Mouse (Mus musculus): Measurements from ENCODE around the gene Traf2.
A peak's percentile ranks its signal among the peaks of the same experiment; 100 is the strongest.

Traf2 gene

DNA sequence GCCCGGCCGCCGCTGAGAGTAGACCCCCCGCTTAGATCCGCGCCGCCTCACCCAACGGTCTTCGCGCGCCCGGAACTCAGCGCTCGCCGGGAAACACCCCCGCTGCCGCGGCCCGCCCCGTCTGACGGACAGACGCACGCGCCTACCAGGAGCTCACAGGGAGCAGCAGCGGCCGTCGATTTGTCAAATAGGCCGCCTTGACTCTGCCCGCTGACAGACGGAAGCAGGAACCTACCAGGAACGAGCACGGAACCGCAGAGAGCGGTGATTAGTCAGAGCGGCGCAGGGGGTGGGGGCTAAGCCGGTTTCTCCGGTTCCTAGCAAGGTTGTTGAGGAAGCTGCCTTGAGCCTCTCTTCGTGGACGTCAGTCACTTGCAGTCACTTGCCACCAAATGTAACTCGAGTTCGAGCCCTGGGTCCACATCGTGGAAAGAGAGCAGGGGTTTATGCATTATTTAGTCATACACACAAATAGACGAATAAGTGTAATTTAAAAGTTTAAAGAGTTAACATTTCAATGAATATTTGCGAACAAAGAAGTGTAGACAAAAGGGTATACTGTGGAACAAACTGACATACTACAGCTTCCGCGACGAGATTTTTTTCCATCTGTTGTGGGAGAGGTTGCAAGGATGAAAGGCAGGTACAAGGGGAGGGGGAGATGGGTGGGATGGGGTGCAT lies at the start of gene Traf2:
Traf2 (minus strand) TSS at position 130 of the 681 bp plus-strand sequence.
- peak; percentile 96 for DNase-seq (ENCODE audit: low read depth, low spot score)

DNA sequence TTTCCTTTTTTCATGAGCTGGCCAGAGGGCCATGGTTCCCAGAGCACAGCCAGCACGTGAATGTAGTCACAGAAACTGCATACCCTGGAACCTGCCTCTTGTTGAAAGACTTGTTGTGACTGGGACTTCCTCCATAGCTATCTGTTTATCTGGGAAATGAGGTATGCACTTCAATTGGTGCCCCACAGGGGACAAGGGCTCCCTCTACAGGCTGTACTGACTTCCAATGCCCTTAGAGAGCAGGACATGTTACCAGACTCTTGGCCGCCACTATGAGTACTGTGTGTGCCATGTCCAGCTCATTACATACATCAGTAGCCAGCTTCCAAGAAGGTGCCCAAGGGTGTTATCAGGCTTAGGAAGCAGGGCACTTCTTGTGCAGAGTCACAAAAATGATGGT lies 45.1 kb upstream of the Traf2 start:
- no peak for DNase-seq (ENCODE audit: low read depth, low spot score)

DNA sequence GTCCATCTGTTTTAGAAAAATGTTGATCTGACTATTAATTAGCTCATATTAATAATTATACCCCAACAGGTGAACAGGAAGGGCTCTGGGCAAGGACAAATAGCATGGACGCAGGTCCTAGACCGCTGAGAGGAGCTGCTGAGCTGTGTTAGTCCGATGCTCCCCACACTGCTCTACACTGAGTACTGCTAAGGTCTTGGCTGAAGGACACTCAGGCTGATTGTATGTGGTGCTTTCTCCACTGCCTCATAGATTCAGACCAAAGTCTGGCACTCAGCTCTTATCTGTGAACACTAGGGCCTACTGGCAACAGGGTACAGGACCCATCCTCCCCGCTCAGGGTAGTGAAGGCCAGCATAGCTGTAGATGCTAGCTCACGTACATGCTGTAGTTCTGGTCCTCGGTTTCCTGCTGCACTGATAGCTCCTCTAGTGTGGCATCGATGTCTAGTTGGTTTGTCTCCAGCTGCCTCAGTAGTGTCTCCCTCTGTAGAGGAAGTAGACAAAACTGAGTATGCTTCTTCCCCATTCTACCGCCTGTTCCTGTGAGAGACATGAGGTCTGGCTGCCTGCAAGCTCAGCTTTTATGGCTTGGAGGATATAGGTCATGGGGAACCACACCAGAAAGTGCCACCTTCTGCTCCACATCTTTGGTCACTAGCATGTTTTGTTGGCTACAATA lies 41.6 kb upstream of the Traf2 start:
- no peak for DNase-seq (ENCODE audit: low read depth, low spot score)

DNA sequence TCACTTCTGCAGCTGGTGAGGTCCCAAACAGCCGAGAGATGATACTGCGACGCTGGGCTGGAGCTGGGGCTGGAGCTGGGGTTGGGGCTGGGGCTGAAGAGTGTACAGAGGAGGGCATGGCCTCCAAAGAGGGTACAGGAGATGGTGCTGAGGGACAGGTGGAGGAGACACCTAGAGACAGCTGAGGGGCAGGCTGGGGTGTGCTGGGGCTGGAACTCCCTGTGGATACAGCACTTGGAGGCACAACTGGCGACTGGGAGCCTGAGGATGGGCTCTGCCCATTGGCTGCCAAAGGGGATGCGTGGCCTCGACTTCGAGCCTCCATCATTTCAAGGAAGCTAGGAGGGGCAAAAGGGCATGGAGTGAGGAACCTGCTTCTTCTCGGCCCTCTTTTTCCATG lies 40.5 kb upstream of the Traf2 start:
- no peak for DNase-seq (ENCODE audit: low read depth, low spot score)

DNA sequence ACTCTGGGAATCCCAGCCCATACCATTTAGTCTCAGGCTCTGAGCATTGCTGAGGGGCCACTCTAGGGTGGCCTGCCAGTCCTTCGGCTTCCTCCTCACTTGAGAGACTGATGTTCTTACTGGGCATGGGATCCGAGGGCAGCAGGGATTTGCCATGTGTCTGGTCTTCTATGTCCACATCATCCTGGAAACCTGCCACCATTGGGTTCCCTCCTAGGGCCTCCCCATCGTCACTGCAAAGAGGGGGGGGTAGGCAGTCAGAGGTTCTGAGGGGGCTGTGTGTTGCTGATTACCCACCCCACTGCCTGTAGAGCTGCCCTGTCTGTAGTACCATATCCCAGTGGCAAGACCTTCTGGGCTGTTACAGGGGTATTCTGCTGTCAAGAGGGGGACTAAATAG lies 38.9 kb upstream of the Traf2 start:
- no peak for DNase-seq (ENCODE audit: low read depth, low spot score)

DNA sequence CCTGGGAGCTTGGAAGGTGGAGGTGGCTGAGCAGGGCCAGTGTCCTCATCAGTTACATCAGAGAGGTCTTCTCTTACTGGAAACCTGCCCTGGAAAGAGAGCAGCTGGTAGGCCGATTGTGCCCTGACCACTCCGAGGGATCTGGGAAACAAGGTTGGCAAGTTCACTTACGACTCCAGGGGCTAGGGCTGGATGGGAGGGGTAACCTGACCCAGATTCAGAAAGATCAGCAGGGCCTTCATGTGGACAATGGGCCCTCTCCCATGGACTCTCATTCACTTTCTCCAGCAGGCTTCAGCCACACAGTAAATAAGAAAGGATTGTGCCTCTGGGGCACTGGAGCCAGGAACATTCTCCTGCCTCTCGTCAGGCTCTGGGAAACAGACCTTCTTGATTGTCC lies 38.1 kb upstream of the Traf2 start:
- no peak for DNase-seq (ENCODE audit: low read depth, low spot score)

DNA sequence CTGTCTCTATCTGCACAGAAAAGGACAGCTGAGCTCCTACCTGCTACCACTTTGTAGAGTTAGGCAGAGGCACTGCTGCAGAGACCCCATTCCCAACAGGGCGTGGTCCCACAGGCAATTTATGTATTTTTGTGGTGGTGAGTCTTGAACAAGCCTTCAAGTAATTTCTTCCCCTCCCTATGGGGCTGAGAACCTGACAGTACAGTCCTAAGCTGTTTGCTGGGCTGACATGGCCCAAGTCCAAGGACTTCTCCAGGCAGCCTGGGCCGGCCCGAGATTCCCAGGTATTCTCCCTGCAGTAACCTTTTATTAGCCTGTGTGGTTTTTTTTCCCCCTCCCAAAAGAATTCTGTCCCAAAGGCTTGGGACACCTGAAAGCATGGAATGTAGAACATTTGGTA lies 37.4 kb upstream of the Traf2 start:
- no peak for DNase-seq (ENCODE audit: low read depth, low spot score)

DNA sequence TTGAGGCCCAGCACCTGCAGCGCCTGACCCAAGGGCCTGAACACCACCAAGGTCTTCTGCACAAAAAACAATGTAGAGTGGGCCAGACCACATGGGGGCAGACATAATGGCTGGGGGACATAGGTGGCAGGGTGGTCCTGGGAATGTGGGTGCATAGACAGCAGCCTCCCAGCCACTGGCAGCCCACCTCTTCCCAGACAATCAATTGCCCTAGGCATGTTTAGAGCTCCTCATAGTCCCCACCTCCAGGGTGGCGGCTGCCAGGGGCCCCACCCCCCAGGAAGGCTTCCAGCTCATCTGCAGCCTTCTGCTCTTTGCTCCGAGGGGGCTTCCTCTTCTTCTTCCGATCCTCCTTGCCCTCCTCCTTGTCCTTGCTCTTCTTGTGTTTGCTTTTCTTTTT lies 36.8 kb upstream of the Traf2 start:
- DNase-seq (ENCODE audit: low read depth, low spot score): no peak

DNA sequence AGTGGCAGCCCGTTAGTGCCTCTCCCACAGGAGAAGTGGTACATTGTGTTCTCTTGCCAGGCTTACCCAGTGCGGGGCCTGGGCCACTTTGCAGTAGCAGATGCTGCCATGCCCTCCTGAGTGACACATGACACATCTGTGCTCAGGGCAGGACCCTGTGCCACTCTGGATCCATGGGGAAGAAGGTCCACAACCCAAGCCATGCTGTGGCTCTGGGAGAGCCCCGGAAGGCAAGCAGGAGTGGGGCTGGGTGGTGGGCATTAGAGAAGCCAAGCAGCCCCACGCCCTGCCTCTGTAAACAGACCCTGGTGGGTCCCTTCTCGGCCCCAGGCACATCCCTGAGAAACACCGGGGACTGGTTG lies 36.4 kb upstream of the Traf2 start:
- no peak for DNase-seq (ENCODE audit: low read depth, low spot score)

DNA sequence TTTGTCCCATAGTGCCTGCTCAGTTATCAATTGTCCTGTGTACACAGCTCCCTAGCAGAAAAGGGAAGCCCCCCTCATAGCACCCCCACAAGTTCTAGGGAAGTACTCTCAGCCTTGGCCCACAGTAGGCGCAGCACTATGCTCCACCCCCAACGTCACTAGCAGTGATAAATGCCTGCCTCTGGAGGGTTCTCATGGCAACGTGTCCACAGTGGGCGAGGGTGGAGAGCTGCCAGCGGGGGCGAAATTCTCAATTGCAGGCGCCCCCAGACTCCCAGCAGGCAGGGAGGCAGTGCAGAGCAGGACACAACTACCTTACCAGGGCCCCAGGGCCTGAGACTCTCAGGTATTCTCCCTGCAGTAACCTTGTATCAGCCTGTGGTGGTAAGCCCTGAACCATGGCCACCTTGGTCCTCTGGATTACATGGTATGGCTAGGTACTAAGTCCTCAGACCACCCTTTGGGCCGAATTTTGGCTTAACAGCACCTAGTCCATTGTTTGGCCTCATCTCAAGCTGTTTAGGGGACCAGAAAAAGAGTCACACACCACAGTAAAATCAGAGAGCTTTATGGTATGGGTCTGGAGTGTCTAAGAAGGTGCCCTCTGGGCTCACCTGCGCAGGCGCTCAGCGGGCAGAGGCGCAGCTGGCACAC lies 35.9 kb upstream of the Traf2 start:
- no peak for DNase-seq (ENCODE audit: low read depth, low spot score)

DNA sequence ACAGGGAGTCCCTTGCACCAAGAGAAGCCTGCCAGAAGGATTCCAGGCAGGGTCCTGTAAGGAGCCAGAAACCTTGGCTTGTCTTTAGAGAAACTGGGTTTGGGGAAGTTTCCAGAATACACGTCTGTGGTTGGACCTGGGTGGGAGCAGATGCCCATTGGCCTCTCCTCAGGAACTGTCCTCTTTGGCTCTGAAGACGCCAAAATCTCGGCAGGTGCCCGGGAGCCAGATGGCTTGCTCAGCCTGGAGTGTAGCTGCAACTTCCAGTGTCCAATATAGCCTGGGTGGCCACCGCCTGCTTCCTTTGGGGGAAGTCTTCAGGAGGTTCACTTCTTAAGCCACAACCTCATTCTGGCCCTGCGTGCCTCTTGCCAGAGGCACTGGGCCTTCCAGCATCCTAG lies 35.2 kb upstream of the Traf2 start:
- no peak for DNase-seq (ENCODE audit: low read depth, low spot score)

DNA sequence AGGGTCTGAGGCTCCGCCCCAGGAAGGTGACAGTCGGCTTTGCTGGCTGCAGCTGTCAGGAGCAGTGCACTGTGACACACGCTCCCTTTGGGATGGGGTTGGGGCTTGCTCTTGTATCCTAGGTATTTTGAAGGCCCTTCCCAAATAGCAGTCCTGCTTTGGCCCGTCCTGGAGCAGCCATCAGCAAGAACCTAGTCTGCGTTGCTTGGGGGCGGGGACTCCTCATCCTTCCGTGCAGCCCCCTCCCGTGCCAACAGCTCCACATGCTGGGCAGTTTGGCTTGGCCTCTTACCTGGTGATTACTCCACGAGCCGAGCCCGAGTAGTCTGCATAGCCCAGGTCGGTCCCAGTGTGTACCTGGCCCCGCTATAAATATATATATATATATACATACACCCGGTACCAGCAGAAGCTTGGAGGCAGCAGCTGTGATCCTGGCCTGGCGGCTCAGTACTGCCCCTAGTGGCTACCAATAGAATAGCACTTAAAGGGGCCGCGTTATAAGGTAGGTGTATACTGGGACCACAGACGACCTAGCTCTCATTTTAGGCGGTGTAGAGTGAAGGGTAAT lies 34.6 kb upstream of the Traf2 start, which contains the start of gene Ajm1:
Ajm1 (minus strand) TSS at position 464 of the 571 bp plus-strand sequence.
- DNase-seq (ENCODE audit: low read depth, low spot score): no peak

DNA sequence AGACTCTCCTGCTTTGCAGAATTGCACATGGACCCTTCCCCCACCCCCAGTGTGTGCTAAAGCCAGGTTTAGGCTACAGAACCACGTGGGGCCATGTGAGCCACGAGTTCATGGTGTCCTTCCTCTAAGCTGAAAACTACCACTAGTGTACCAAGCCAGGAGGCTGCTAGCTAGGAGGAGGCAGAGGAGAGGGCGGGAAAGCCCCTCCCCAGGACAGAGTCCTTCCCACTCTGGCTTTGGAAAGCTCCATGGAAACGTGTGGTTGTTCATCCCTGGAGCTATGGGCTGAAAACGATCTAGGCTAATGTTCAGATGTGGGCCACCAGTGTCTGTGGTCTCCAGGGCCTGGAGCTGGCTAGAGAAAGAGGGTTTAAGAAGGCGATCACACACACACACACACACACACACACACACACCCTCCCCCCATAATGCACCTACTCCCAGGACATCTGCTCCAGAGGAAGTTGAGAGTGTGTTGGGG lies 33.9 kb upstream of the Traf2 start:
- no peak for DNase-seq (ENCODE audit: low read depth, low spot score)

DNA sequence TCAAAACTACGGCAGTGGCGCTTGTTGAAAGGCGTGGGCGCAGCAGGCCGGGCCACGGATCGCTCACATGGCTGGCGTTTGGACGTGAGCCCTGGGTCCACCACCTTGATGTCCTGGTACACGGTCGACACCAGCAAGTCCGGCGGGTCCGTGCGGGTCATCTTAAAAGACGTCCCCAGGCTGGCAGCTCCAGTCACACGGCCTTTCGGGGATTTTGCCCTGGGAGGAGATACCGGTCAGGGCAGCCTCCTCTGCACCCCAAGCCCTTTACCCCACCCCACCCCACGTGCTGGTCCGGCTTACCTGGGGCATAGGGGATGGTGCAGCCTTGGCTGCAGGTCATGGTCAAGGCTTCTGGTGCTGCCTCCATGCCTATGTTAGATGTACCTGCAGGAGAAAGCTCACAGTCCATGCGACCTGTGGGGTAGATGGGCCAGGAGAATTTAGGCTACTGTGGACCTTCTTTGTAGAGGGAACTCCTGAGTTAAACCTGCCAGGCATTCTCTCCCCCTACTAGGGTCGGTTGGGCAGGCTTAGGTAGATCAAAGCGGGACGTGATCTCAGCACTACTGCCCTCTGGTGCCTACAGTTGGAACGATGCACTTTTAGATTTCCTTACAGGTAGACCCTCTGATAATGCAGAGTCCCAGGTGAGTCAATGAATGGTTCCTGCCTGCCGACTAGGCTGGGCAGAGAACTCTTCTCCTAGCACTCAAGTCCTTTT lies 33.2 kb upstream of the Traf2 start:
- no peak for DNase-seq (ENCODE audit: low read depth, low spot score)

DNA sequence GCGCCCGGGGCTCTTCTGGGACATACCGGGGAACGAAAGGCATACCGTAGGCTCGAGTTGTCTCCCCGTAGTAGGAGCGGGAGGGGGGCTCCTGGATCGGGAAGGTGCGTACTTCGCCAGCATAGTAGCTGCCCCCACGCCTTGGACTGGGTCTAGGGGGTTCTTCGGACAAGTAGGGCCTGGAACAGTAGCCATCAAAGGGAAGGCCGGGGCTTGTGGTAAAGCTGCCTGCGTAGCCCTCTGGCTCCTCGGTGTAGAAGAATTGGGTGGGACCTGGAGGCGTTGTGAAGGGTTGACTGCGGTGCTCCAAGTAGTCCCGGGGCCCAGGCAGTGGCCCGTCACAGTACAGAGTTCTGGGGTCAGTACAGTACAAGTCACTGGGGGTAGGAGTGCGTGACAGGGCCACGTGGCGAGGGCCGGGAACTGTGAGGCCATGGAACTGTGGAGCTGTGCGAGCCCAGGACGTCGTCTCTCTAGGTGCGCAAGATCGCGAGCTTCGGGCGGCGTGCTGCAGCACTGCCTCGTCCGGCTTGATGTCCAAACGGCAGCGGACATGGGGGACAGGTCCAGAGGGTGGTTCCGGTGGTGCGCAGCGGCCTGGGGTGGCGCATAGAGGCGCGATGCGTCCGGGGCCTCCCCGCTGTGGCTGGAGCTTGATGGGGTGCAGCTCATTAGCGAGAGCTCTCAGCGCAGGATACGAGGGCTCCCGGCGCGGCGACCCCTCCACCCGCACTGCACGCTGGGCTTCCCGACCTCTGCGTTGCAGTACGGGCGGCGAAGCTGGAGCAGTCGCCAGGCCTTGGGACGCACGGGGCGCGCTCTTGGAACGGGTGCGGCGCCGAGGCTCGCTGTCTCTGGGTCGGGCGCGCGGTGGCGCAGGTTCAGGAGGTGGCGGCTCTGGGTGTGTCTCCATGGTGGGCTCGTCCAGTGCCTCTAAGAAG lies 32.3 kb upstream of the Traf2 start:
- DNase-seq (ENCODE audit: low read depth, low spot score): no peak

DNA sequence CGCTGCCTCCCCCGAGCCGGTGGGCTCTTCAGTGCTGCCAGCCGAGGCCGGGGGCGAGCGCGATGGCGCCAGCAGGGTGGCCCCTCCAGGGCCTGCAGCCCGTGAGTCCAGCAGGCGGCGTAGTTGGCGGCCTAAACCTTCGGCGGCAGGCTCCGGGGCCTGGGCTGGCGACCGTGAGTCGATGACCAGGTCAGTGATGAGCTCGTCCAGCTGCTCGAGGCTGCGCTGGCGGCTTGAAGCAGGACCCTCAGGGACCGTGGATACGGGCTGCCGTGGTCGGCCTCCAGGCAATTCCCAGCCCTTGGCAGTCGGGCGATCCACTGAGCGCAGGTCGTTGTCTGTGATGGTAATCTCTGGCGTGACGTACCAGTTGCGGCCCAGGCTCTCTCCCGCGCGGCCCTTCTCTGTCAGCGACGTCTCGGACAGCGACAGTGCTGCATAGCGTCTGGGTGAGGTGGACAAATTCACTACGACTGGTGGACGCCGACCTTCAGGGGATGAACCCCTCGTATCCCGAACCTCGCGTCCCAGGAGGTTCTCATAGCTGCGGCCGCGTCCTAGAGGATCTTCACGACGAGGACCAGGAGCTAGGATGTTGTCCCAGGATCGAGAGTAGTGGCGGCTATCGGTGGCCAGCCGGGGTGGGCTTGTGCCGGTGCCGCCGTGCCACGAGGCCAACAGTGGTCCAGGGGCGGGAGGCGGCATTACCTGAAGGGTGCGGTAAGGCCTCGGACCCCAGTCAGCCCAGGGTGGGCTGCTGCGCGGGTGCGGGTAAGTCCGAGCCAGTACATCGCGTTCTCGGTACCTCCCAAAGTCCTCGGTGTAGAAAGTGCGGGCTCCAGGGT lies 31.4 kb upstream of the Traf2 start:
- DNase-seq (ENCODE audit: low read depth, low spot score): no peak

DNA sequence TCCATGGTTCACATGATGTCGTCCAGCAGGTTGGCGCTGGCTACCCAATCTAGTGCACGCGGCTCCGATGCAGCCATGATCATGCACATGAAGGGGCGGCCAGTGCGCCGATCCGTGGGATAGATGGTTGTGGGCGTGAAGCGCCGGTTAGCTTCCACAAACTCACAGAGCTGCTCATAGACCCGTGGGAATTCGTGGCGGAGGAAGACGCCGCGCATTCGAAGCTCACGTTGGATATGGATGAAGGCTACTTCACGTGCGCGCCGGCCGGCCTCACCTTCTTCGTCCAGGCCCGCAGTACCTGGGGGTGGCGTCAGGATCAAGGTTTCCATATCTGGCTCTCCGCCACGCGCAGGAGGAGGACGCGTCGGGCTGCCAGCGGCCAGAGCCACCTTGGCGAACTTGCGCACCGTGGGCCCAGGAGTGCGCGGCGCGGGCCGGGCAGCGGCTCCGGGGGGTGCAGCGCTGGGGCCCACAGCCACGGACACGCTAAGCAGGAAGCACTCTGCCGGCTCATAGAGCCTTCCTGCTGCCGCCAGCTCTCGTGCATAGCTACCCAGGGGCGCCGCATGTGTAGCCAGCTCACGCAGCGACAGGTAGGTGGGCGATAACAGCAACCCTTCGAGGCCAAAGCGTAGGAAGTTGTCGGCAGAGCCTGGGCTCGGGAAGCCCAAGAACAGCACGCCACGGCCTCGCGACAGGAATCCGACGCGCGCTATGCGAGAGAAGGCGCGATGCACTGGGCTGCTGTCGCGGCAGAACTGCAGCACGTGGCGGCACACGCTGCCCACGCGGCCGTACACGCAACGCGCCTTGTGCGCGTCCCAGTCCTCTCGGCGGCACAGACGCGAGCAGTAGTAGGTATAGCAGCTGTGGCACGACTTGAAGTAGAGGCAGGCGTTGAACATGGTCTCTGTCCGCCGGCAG lies 30.5 kb upstream of the Traf2 start:
- DNase-seq (ENCODE audit: low read depth, low spot score): no peak

DNA sequence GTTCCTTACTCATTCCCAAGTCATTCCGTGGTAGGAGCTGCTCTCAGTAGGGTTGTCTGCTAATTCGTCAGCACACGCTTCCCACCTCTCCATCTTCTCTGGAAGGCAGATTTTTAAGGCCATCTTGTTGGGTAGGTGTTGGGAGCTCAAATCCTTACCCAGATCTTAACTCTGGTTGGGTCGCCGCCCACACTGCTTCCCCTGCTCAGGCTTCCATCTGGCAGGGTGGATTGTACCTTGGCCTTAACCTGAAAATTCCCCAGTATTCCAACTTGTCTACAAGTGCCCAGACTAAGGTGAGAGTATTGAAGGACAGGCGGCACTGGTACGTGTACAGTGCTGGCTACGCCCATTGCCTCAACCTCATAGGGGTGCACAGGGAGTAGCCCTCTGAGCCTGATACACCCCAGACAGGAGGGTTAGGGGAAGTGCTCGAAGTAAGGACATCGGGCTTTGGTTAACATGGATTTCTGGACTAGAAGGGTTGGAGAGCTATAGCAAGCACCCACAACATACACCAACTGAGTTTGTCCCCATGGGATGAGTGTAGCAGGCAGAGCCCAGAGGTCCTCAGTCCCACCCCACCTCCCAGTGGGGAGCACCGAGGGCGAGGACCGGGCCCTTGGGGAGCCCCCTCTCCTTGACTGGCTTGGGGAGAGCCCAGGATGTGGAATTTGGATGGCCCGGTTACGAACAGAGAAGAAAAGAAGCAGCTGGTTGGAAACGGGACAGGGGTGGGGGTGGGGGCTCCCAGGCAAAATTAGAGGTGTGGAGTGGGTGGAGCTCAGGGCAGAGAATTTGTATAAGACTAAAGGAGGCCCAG lies 29.5 kb upstream of the Traf2 start:
- DNase-seq (ENCODE audit: low read depth, low spot score): no peak

All from brain, embryonic 18.5 days (tissue).